Mouse (Mus musculus) liver, postnatal 0 days (tissue): ENCODE measurements around the gene B4galt4. TPM values are rescaled to one million over a fixed set of nuclear protein-coding genes. Genes with fewer than 3 reads are reported as not detected.

Experiments used
- ATAC-seq: fragments of 200-750 bp; cut with Nextera tagmentation; 2 replicates; pipeline ENCODE4 v1.8.0; 2017; ENCODE audit warnings: mild to moderate bottlenecking, moderate library complexity
- DNase-seq: peaks from one replicate; pipeline ENCODE4 v3.0.0-alpha.2; 2016
- H3K27ac ChIP-seq: fragments of 300-500 bp; sonication (generic); 2 replicates; pipeline ENCODE4 v1.5.1; 2014; ENCODE audit warnings: antibody characterized with exemption, moderate library complexity, mild to moderate bottlenecking, low read depth
- H3K27me3 ChIP-seq: fragments of 300-500 bp; sonication (generic); 2 replicates; pipeline ENCODE4 v1.6.1; 2014; ENCODE audit warnings: low read length, control low read depth, mixed read lengths; ENCODE audit not compliant: insufficient read depth
- H3K36me3 ChIP-seq: fragments of 300-500 bp; sonication (generic); replicated peaks from 2 replicates; pipeline ENCODE4 v1.6.1; 2014; ENCODE audit warnings: mild to moderate bottlenecking, control low read depth, low read length, moderate library complexity, mixed read lengths; ENCODE audit not compliant: insufficient read depth
- H3K4me1 ChIP-seq: fragments of 300-500 bp; sonication (generic); 2 replicates; pipeline ENCODE4 v1.6.1; 2014; ENCODE audit warnings: antibody characterized with exemption, mild to moderate bottlenecking, control low read depth; ENCODE audit not compliant: insufficient read depth
- H3K4me2 ChIP-seq: fragments of 300-500 bp; sonication (generic); 2 replicates; pipeline ENCODE4 v1.6.1; 2014; ENCODE audit warnings: low read depth, mild to moderate bottlenecking, low read length, moderate library complexity, mixed read lengths
- H3K4me3 ChIP-seq: fragments of 300-500 bp; sonication (generic); 2 replicates; pipeline ENCODE4 v1.5.1; 2014; ENCODE audit warnings: low read depth, low read length
- H3K9ac ChIP-seq: fragments of 300-500 bp; sonication (generic); replicated peaks from 2 replicates; pipeline ENCODE4 v1.6.1; 2014; ENCODE audit warnings: mild to moderate bottlenecking, moderate library complexity
- H3K9me3 ChIP-seq: fragments of 300-500 bp; sonication (generic); 2 replicates; pipeline ENCODE4 v1.6.1; 2016; ENCODE audit warnings: mild to moderate bottlenecking, control low read depth, low read length, mixed read lengths
- CTCF ChIP-seq: sonication (generic); IDR thresholded peaks from 2 replicates; pipeline ENCODE4 v1.5.1; 2016; ENCODE audit warnings: antibody characterized with exemption, low read depth
- EP300 ChIP-seq: IDR thresholded peaks from 2 replicates; pipeline ENCODE4 v1.6.1; 2016; ENCODE audit warnings: antibody characterized with exemption, low read depth, mild to moderate bottlenecking
- WGBS: fragments of 180-500 bp; shearing (Covaris S2); extraction: QIAGEN DNeasy Blood & Tissue Kit; methylation state at CpG from one replicate; pipeline ENCODE4 v1.1.7; 2014; ENCODE audit not compliant: insufficient replicate concordance; 5-methylcytosine and 5-hydroxymethylcytosine counted together
- polyA plus RNA-seq: library from polyadenylated mRNA; unstranded; fragments of >200 nt; fragmentation: Nextera tagmentation; extraction: Ambion mirVana; gene quantifications from 2 replicates; pipeline ENCODE4 v1.2.1, GENCODE M21; 2015

B4galt4 gene
- polyA plus RNA-seq, 1 experiment from 2014 or later: 3.0 TPM

DNA sequence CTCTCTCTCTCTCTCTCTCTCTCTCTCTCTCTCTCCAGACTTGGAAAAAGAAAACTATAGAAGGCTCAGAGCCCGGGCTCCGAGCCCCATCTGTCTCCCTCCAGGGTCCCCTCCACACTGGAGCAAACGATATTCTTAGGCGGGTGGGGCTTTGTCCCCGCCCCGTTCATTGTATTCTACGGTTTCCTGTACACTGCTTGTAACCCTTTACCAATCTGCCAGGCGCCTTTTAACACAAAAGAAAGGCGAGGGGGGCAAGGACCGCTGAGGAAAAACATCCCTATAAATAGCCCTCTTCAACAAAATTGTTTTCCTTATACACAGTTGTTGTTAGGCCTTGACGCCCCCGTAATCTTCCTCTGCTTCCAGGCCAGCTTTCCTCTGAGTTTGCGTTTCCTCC lies 17.1 kb upstream of the B4galt4 start:
- TF ChIP-seq EP300 (no peak), CTCF (no peak)
- WGBS: 41% methylated on average over 13 of the region's 13 CpGs
- Histone ChIP-seq H3K4me2 (no peak overlapping the region), H3K27me3 (no peaks in the 10 kb centered on the region), H3K4me1 (0 out of 2 replicates have a peak, but pooled peaks cover 2% of the 10 kb centered on the region), H3K9ac (no peak overlapping the region), H3K27ac (no peak overlapping the region), H3K36me3 (no peaks in the 10 kb centered on the region), H3K9me3 (no peaks in the 10 kb centered on the region), H3K4me3 (no peak overlapping the region)
- peak; percentile 10 for DNase-seq
- 0 out of 2 replicates have a peak, but pooled peaks have one; percentile 31 for ATAC-seq

DNA sequence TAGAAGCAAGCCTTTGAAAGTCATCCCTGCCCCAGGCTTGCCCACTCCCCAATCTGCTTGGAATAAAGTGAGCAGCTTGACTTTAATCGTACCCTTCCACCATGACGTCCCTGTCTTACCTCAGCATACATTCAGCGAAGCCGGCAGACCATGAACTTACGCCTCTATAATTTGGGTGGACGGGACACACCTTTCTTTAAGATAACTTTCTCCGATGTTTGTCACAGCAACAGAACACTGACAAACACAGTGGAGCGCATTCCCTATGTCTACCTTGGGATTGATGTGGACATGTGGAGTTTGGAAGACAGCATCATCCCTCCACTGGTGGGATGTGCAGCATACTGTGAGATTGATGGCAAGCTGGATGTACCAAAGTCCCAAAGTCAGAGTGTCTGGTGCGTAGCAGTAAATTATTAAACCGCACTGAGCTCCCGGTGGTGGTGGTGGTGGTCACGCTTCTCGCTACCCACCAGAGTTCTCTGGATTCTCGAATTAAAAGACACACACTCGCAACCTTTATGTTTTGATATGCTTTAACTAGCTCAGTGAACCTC lies 13.4 kb upstream of the B4galt4 start:
- no peak overlapping the region for H3K27ac ChIP-seq
- no peaks in the 10 kb centered on the region for H3K36me3 ChIP-seq
- peak; percentile 6 for DNase-seq
- H3K27me3 ChIP-seq: peaks cover 5% of the 10 kb centered on the region; the same call in 1 of the 2 replicates
- H3K4me3 ChIP-seq: no peak overlapping the region
- 0 out of 2 replicates have a peak, but pooled peaks cover 6% of the 10 kb centered on the region for H3K4me1 ChIP-seq
- H3K4me2 ChIP-seq: no peak overlapping the region
- WGBS: 78% methylated on average over 15 of the region's 15 CpGs
- H3K9ac ChIP-seq: no peak overlapping the region
- no peak for ATAC-seq
- TF ChIP-seq CTCF (no peak), EP300 (no peak)
- H3K9me3 ChIP-seq: no peaks in the 10 kb centered on the region

GRCm38 (mm10) chr16:38729139-38729538 lies 12.9 kb upstream of the B4galt4 start:
- ATAC-seq: no peak
- Histone ChIP-seq H3K27ac (no peak overlapping the region), H3K4me2 (no peak overlapping the region), H3K27me3 (peaks cover 5% of the 10 kb centered on the region; the same call in 1 of the 2 replicates), H3K4me1 (0 out of 2 replicates have a peak, but pooled peaks cover 6% of the 10 kb centered on the region), H3K4me3 (no peak overlapping the region), H3K36me3 (no peaks in the 10 kb centered on the region), H3K9me3 (no peaks in the 10 kb centered on the region), H3K9ac (no peak overlapping the region)
- 50% methylated on average over 6 of the region's 6 CpGs for WGBS
- peak; percentile 11 for DNase-seq
- no peak for TF ChIP-seq EP300
- TF ChIP-seq CTCF: no peak

DNA sequence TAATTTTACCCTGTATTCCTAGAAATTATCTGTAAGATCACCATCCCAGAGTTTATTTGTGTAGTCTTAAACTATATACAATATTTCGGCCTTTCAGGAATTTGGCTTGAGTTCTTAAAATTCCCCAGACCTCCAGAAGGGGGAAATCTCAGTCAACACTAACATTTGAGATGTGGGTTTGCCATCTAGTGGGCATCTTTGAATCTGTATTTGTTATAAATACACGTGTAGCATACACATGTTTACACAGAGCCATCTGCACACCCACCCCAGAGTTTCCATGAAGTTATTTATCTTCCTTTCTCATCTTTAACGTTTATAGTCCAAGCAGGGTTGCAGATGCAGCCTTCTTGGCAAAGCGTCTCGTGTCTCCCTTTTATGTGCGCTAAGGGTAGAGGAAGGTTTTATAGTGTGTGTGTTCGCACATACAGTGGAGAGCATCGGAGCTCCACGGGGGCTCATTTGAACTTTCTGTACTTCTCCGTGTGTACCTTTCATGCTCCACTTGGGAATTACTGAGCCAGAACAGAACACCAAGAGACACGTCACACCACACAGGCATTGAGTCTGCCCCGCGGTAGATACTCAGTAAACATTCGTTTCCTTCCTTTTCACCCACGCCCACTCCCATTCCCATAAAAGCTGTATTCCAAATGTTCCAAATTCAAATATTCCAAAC lies 12.3 kb upstream of the B4galt4 start:
- Histone ChIP-seq H3K27ac (no peak overlapping the region), H3K4me1 (0 out of 2 replicates have a peak, but pooled peaks cover 6% of the 10 kb centered on the region), H3K4me3 (no peak overlapping the region), H3K9me3 (no peaks in the 10 kb centered on the region), H3K9ac (no peak overlapping the region), H3K36me3 (no peaks in the 10 kb centered on the region), H3K27me3 (peaks cover 5% of the 10 kb centered on the region; the same call in 1 of the 2 replicates), H3K4me2 (peak overlapping the region; percentile 42)
- ATAC-seq (0 out of 2 replicates have a peak, but pooled peaks have one; percentile 29), DNase-seq (peak; percentile 9)
- peak; percentile 71 for TF ChIP-seq CTCF
- TF ChIP-seq EP300: no peak
- 47% methylated on average over 15 of the region's 15 CpGs for WGBS

GRCm38 (mm10) chr16:38730921-38731320 lies 11.1 kb upstream of the B4galt4 start:
- Histone ChIP-seq H3K4me1 (0 out of 2 replicates have a peak, but pooled peaks cover 6% of the 10 kb centered on the region), H3K27ac (no peak overlapping the region), H3K9me3 (no peaks in the 10 kb centered on the region), H3K36me3 (no peaks in the 10 kb centered on the region), H3K4me2 (no peak overlapping the region), H3K9ac (no peak overlapping the region), H3K27me3 (peaks cover 5% of the 10 kb centered on the region; the same call in 1 of the 2 replicates), H3K4me3 (no peak overlapping the region)
- DNase-seq (peak; percentile 28), ATAC-seq (no peak)
- TF ChIP-seq EP300 (no peak), CTCF (no peak)
- WGBS: 24% methylated on average over 8 of the region's 8 CpGs

DNA sequence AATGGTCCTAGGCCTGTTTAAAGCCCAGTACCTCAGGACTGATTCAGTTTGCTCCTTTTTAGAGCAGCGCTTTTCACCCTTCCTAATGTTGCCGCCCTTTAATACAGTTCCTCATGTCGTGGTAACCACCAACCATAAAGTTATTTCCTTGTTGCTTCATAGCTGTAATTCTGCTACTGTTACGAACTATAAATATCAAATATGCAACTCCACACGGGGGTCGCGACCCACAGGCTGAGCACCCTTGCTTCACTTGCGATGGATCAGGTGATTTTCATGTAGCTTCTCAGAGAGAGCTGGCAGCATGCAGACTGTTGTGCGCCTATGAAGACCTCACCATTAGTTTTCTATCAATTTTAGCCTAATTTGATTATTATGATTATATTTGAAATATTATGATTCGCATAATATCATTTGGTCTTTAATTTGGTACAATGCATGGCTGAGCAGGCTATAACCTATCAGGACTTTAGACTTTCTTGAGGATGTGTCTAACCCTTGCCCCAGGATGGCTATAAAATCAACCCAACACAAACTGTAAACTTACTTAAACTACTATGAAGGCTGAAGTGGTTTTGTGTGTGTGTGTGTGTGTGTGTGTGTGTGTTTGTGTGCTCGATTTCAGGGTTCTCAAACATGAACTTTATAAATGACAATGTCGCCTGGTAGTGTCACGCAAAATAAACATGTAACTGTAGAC lies 710 bp upstream of the B4galt4 start:
- H3K4me2 ChIP-seq: no peak overlapping the region; the same call in 1 of the 2 replicates
- H3K36me3 ChIP-seq: no peaks in the 10 kb centered on the region
- no peak for ATAC-seq
- no peaks in the 10 kb centered on the region for H3K4me1 ChIP-seq
- peak; percentile 5 for DNase-seq
- peaks cover 20% of the 10 kb centered on the region for H3K27me3 ChIP-seq
- H3K4me3 ChIP-seq: peak overlapping the region; percentile 63; the same call in 1 of the 2 replicates
- no peaks in the 10 kb centered on the region for H3K9me3 ChIP-seq
- TF ChIP-seq EP300 (no peak), CTCF (no peak)
- H3K27ac ChIP-seq: no peak overlapping the region
- no peak overlapping the region for H3K9ac ChIP-seq
- WGBS: 59% methylated on average over 13 of the region's 13 CpGs
